Mouse (Mus musculus) forebrain, embryonic 14.5 days (tissue): ENCODE results near the gene Rnf2. TPM values are rescaled to one million over a fixed set of nuclear protein-coding genes. Genes with fewer than 3 reads are reported as not detected.

Source experiments
- ATAC-seq: fragments of 200-750 bp; cut with Nextera tagmentation; 2 replicates; pipeline ENCODE4 v1.8.0; 2017; ENCODE audit warnings: mild to moderate bottlenecking, moderate library complexity
- DNase-seq: peaks from one replicate; pipeline ENCODE4 v3.0.0-alpha.2; 2015; ENCODE audit warnings: low spot score
- H3K27ac ChIP-seq: fragments of 300-500 bp; sonication (generic); 2 replicates; pipeline ENCODE4 v1.5.1; 2014; ENCODE audit warnings: low read depth, mild to moderate bottlenecking, control low read depth, low read length, moderate library complexity
- H3K27me3 ChIP-seq: fragments of 300-500 bp; sonication (generic); replicated peaks from 2 replicates; pipeline ENCODE4 v1.6.1; 2014; ENCODE audit warnings: low read length, control low read depth, mixed read lengths; ENCODE audit not compliant: control insufficient read depth, insufficient read depth
- H3K36me3 ChIP-seq: fragments of 300-500 bp; sonication (generic); 2 replicates; pipeline ENCODE4 v1.6.1; 2014; ENCODE audit warnings: low read length, control low read depth; ENCODE audit not compliant: control insufficient read depth, insufficient read depth
- H3K4me1 ChIP-seq: fragments of 300-500 bp; sonication (generic); 2 replicates; pipeline ENCODE4 v1.6.1; 2014; ENCODE audit warnings: antibody characterized with exemption, low read length, control low read depth; ENCODE audit not compliant: control insufficient read depth, insufficient read depth
- H3K4me2 ChIP-seq: fragments of 300-500 bp; sonication (generic); 2 replicates; pipeline ENCODE4 v1.6.1; 2014; ENCODE audit warnings: mild to moderate bottlenecking, control low read depth, low read length
- H3K4me3 ChIP-seq: fragments of 300-500 bp; sonication (generic); 2 replicates; pipeline ENCODE4 v1.5.1; 2014; ENCODE audit warnings: low read depth, low read length, control low read depth
- H3K9ac ChIP-seq: fragments of 300-500 bp; sonication (generic); 2 replicates; pipeline ENCODE4 v1.6.1; 2014; ENCODE audit warnings: mild to moderate bottlenecking, low read length, control low read depth, moderate library complexity
- H3K9me3 ChIP-seq: fragments of 300-500 bp; sonication (generic); replicated peaks from 2 replicates; pipeline ENCODE4 v1.6.1; 2016; ENCODE audit warnings: low read length, control low read depth, mixed read lengths; ENCODE audit not compliant: control insufficient read depth
- WGBS: fragments of 180-500 bp; shearing (Covaris S2); extraction: QIAGEN DNeasy Blood & Tissue Kit; methylation state at CpG from one replicate; pipeline ENCODE4 v1.1.7; 2014; 5-methylcytosine and 5-hydroxymethylcytosine counted together
- polyA plus RNA-seq: library from polyadenylated mRNA; unstranded; fragments of >200 nt; fragmentation: Nextera tagmentation; extraction: Ambion mirVana; gene quantifications from 2 replicates; pipeline ENCODE4 v1.2.1, GENCODE M21; 2014

Gene Rnf2
- polyA plus RNA-seq: 143 and 144 TPM in 2 replicates

DNA sequence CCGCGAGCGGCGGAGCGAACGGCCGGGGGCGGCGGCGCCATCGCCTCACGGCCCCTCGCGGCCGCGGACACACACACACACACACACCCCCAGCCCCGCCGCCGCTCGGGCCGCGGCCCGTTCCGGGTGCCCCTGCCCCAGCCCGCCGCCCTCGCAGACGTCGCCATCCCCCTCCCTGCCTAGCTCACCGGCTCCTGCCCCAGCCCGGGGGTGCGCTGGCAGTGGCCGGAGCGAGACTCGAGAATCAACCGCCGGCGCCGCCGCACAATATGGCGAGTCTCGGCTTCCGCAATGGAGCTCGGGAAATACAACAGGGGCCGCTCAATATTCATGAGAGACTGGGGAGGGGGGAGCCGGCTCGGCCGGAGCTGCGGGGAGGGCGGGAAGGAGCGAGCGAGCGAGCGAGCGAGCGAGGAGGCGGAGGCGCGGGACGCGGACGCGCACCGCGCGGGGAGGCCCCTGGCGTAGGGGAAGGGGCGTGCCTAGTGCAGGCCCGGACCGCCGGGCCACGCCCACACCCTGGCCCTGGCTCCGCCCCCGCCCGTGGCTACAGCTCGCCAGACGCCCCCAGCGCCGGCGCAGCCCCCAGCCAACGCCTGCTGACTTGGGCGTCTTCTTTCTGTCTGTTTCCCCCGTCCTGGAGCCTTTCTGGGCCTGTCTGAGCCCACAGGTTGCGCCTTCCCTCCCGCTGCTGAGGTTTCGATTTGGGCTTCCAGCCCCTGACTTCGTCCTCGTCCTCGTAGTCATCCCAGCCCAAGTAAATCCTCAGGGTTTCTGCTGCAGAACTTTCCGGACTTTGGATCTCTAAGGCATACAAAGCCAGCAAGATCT, at the start of gene Rnf2:
TSS of gene Rnf2 (minus strand) at position 425 of the 831 bp plus-strand sequence.
- H3K4me3 ChIP-seq: peak within 1 kb of the TSS; percentile 92
- H3K9ac ChIP-seq: peak within 1 kb of the TSS; percentile 96
- no peaks in the 10 kb centered on the region for H3K36me3 ChIP-seq
- H3K4me2 ChIP-seq: peak within 1 kb of the TSS; percentile 58
- H3K4me1 ChIP-seq: peaks cover 13% of the 10 kb centered on the region
- peak; percentile 97 for DNase-seq
- under 1% methylated on average over 73 of the region's 90 CpGs for WGBS
- H3K27me3 ChIP-seq: no peaks in the 10 kb centered on the region
- peak within 1 kb of the TSS; percentile 97 for H3K27ac ChIP-seq
- peak; percentile 97 for ATAC-seq
- H3K9me3 ChIP-seq: no peaks in the 10 kb centered on the region

DNA sequence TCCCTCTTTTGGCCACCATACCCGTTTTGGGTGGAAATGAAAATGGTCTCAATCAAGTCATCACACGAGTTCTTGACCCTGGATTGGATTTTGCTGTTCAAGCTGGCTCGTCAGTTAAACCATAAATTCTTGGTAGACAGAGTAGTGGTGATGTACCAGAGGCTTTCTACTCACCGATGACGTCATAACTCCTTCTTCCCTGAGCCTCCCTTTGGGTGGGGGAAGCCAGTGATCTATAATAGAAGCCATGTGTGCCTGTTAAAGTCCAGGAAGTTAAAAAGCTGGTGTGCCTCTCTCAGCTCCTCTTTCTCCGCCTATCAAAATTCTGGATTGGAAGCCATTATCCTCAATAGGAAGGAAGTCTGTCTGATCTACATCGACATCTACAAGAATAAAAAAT, 49.0 kb upstream of the Rnf2 start:
- Histone ChIP-seq H3K27me3 (no peaks in the 10 kb centered on the region), H3K36me3 (no peaks in the 10 kb centered on the region), H3K4me3 (no peak overlapping the region), H3K9ac (no peak overlapping the region), H3K4me1 (no peaks in the 10 kb centered on the region), H3K4me2 (no peak overlapping the region), H3K27ac (no peak overlapping the region), H3K9me3 (no peaks in the 10 kb centered on the region)
- WGBS: 85% methylated on average over 7 of the region's 7 CpGs
- DNase-seq (no peak), ATAC-seq (no peak)

DNA sequence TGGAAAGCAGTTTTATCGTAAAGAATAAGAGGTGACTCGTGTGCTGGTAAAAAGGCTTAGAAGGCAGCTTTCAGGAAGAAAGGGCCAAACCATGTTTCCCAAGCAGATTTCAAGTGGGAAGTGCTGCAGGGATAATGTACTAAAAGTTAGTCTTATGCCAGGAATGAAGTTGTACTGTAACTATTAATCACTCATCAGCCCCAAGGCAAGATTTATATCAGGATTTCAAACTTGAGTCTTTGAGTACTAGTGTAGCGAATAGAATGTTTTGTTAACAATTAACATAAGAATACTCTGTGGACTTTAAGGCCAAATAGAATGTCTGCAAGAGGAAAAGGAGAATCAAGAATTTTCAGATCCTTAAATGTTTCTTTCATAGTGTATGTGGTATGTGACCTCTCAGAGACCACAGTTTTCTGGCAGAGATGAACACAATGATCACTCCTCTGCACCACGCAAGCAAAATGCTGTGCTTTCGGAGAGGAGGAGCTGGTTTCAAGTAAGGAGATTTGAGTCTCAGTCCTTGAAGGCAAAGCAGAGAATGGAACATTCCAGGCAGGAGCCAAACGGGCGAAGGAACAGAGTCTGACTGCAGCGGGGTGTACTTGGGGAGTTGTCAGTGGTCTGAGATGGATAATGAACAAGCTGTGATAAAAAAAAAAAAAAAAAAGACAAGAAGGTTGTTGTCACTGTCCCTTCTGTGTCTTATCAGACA, 48.3 kb upstream of the Rnf2 start:
- WGBS: 81% methylated on average over 8 of the region's 8 CpGs
- no peaks in the 10 kb centered on the region for H3K4me1 ChIP-seq
- no peaks in the 10 kb centered on the region for H3K36me3 ChIP-seq
- H3K27me3 ChIP-seq: no peaks in the 10 kb centered on the region
- H3K4me3 ChIP-seq: no peak overlapping the region
- no peak overlapping the region for H3K27ac ChIP-seq
- ATAC-seq: no peak
- no peak for DNase-seq
- no peaks in the 10 kb centered on the region for H3K9me3 ChIP-seq
- H3K9ac ChIP-seq: no peak overlapping the region
- no peak overlapping the region for H3K4me2 ChIP-seq

DNA sequence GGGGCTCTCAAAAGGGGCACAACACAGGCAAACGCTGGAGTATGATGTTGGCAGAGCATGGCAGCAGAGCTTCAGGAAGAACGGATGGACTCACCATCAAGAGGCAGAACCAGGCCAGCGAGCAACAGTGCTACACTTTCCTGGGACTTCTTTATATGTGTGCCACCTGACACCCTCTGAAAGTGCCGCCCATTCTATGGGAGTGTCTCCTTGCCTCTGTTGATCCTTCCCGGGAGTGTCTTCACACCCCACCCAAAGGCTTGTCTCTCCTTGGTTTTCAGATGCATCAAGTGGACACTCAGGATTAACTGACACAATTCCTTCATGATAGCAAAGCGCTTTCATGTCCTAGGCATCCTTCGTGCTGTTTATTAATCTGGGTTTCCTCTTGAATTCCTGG, 44.8 kb upstream of the Rnf2 start:
- DNase-seq (no peak), ATAC-seq (no peak)
- 86% methylated on average over 7 of the region's 7 CpGs for WGBS
- H3K36me3 ChIP-seq: no peaks in the 10 kb centered on the region
- H3K4me3 ChIP-seq: no peak overlapping the region
- H3K27me3 ChIP-seq: no peaks in the 10 kb centered on the region
- H3K27ac ChIP-seq: no peak overlapping the region
- no peaks in the 10 kb centered on the region for H3K4me1 ChIP-seq
- no peak overlapping the region for H3K4me2 ChIP-seq
- no peak overlapping the region for H3K9ac ChIP-seq
- no peaks in the 10 kb centered on the region for H3K9me3 ChIP-seq

DNA sequence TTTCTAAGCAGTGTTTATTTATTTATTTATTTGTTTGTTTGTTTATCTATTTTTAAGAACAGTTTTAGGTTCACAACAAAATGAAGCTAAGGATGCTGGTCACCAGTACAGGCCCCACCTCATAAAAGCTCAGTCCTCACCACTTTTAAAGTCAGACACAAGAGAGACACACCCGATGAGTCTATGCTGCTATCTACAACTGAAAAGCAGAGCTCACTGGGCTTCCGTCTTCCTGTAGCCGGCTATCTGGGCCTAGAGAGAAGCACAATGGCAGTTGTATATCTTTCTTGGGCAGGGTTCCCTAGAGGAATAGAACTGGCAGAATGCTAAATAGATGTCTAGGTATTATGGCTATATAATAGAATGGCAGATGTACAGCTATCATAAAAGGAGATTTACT, 43.8 kb upstream of the Rnf2 start:
- Histone ChIP-seq H3K4me1 (no peaks in the 10 kb centered on the region), H3K9me3 (no peaks in the 10 kb centered on the region)

GRCm38 (mm10) chr1:151543796-151544477, 43.2 kb upstream of the Rnf2 start:
- H3K9ac ChIP-seq: no peak overlapping the region
- no peaks in the 10 kb centered on the region for H3K9me3 ChIP-seq
- no peak overlapping the region for H3K4me2 ChIP-seq
- ATAC-seq: no peak
- no peak for DNase-seq
- no peaks in the 10 kb centered on the region for H3K36me3 ChIP-seq
- H3K4me1 ChIP-seq: no peaks in the 10 kb centered on the region
- no peak overlapping the region for H3K4me3 ChIP-seq
- no peaks in the 10 kb centered on the region for H3K27me3 ChIP-seq
- H3K27ac ChIP-seq: no peak overlapping the region
- WGBS: 80% methylated on average over 6 of the region's 6 CpGs

More for the DNA sequence above, 43.8 kb upstream of the Rnf2 start:
- DNase-seq (no peak), ATAC-seq (no peak)
- Histone ChIP-seq H3K4me2 (no peak overlapping the region), H3K36me3 (no peaks in the 10 kb centered on the region), H3K4me3 (no peak overlapping the region), H3K27me3 (no peaks in the 10 kb centered on the region), H3K27ac (no peak overlapping the region), H3K9ac (no peak overlapping the region)
- 96% methylated on average over 3 of the region's 3 CpGs for WGBS

GRCm38 (mm10) chr1:151526701-151527100, 25.9 kb upstream of the Rnf2 start:
- Histone ChIP-seq H3K27me3 (no peaks in the 10 kb centered on the region), H3K9me3 (no peaks in the 10 kb centered on the region; the same call in 1 of the 2 replicates), H3K4me3 (no peak overlapping the region), H3K36me3 (no peaks in the 10 kb centered on the region), H3K9ac (no peak overlapping the region), H3K27ac (no peak overlapping the region), H3K4me2 (no peak overlapping the region), H3K4me1 (no peaks in the 10 kb centered on the region)
- no peak; the same call in 1 of the 2 replicates for ATAC-seq
- DNase-seq: peak; percentile 18
- WGBS: 66% methylated on average over 3 of the region's 3 CpGs

DNA sequence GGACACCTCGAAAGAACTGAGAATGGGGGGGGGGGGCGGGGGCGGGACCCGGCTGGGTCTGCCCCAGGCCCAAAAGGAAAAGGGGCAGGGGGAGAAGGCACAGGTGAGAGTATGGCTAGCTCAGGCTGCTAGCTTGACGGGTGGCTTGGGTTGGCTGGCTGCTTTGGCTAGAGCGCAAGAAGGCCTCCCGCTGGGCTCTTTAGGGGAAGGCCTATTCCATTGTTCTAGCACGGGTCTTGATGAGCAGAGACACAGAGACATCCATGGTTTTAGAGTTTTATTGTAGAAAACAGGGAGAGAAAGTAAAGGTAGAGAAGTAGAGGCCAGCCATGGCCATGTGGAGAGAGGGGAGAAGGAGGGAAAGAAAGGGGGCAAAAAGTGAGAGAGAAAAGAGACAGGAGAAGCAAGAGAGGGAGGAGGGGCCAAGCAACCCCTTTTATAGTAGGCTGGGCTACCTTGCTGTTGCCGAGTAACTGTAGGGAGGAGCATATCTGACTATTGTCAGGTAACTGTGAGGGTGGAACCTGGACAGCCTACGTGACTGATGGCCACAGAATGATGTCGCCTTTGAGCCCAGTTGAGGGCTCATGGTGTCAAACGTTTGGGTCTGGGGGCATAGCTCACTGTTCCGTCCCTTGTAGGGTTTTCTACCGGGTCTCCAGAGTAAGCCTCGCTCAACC, 17.0 kb upstream of the Rnf2 start:
- no peak overlapping the region for H3K27ac ChIP-seq
- no peak overlapping the region for H3K4me2 ChIP-seq
- no peaks in the 10 kb centered on the region; the same call in 1 of the 2 replicates for H3K9me3 ChIP-seq
- ATAC-seq: no peak
- H3K4me1 ChIP-seq: no peaks in the 10 kb centered on the region
- 82% methylated on average over 15 of the region's 15 CpGs for WGBS
- no peak overlapping the region for H3K4me3 ChIP-seq
- H3K36me3 ChIP-seq: no peaks in the 10 kb centered on the region
- DNase-seq: no peak
- no peak overlapping the region for H3K9ac ChIP-seq
- H3K27me3 ChIP-seq: no peaks in the 10 kb centered on the region
